Mouse (Mus musculus) hindbrain, embryonic 11.5 days (tissue): ENCODE results near the gene Sec24b. TPM values are rescaled to one million over a fixed set of nuclear protein-coding genes. Genes with fewer than 3 reads are reported as not detected.

Source experiments
- ATAC-seq: fragments of 200-750 bp; cut with Nextera tagmentation; 2 replicates; pipeline ENCODE4 v1.8.0; 2017; ENCODE audit warnings: mild to moderate bottlenecking, moderate TSS enrichment, moderate library complexity; ENCODE audit not compliant: low FRiP score
- DNase-seq: peaks from one replicate; pipeline ENCODE4 v3.0.0-alpha.2; 2015; ENCODE audit warnings: low spot score
- H3K27ac ChIP-seq: fragments of 300-500 bp; sonication (generic); 2 replicates; pipeline ENCODE4 v1.5.1; 2014; ENCODE audit warnings: mild to moderate bottlenecking, low read depth, low read length
- H3K27me3 ChIP-seq: fragments of 300-500 bp; sonication (generic); 2 replicates; pipeline ENCODE4 v1.6.1; 2014; ENCODE audit warnings: mild to moderate bottlenecking, low read length, moderate library complexity, mixed read lengths; ENCODE audit not compliant: control insufficient read depth, insufficient read depth
- H3K36me3 ChIP-seq: fragments of 300-500 bp; sonication (generic); 2 replicates; pipeline ENCODE4 v1.6.1; 2014; ENCODE audit warnings: mild to moderate bottlenecking, low read length, moderate library complexity, mixed read lengths; ENCODE audit not compliant: control insufficient read depth, insufficient read depth
- H3K4me1 ChIP-seq: fragments of 300-500 bp; sonication (generic); replicated peaks from 2 replicates; pipeline ENCODE4 v1.6.1; 2014; ENCODE audit warnings: low read length, mixed read lengths; ENCODE audit not compliant: control insufficient read depth, insufficient read depth
- H3K4me2 ChIP-seq: fragments of 300-500 bp; sonication (generic); replicated peaks from 2 replicates; pipeline ENCODE4 v1.6.1; 2014; ENCODE audit warnings: mild to moderate bottlenecking, low read depth, low read length
- H3K4me3 ChIP-seq: fragments of 300-500 bp; sonication (generic); 2 replicates; pipeline ENCODE4 v1.5.1; 2014; ENCODE audit warnings: low read depth, low read length
- H3K9ac ChIP-seq: fragments of 300-500 bp; sonication (generic); 2 replicates; pipeline ENCODE4 v1.6.1; 2014; ENCODE audit warnings: low read depth, low read length
- H3K9me3 ChIP-seq: fragments of 300-500 bp; sonication (generic); 2 replicates; pipeline ENCODE4 v1.6.1; 2016; ENCODE audit warnings: low read length; ENCODE audit not compliant: control insufficient read depth
- WGBS: fragments of 180-500 bp; shearing (Covaris S2); extraction: QIAGEN DNeasy Blood & Tissue Kit; methylation state at CpG from one replicate; pipeline ENCODE4 v1.1.7; 2014; 5-methylcytosine and 5-hydroxymethylcytosine counted together
- polyA plus RNA-seq: library from polyadenylated mRNA; unstranded; fragments of >200 nt; fragmentation: Nextera tagmentation; extraction: Ambion mirVana; gene quantifications from 2 replicates; pipeline ENCODE4 v1.2.1, GENCODE M21; 2014

The Sec24b gene
- polyA plus RNA-seq, 1 experiment from 2014 or later, result 29.9 TPM

- Histone ChIP-seq H3K27ac (no peak overlapping the region), H3K4me2 (no peak overlapping the region), H3K9me3 (no peaks in the 10 kb centered on the region), H3K36me3 (peaks cover 6% of the 10 kb centered on the region), H3K4me3 (no peak overlapping the region), H3K4me1 (no peaks in the 10 kb centered on the region), H3K27me3 (no peaks in the 10 kb centered on the region), H3K9ac (no peak overlapping the region)
- WGBS, result 92% methylated on average over 11 of the region's 11 CpGs
- DNase-seq (no peak), ATAC-seq (no peak)
Observed at GRCm38 (mm10) chr3:130000926-130001325, 60.4 kb downstream of the Sec24b start.

- WGBS, result 91% methylated on average over 6 of the region's 6 CpGs
- Histone ChIP-seq H3K4me2 (no peak overlapping the region), H3K27ac (no peak overlapping the region), H3K36me3 (peaks cover 6% of the 10 kb centered on the region), H3K27me3 (no peaks in the 10 kb centered on the region), H3K9me3 (no peaks in the 10 kb centered on the region), H3K9ac (no peak overlapping the region), H3K4me1 (no peaks in the 10 kb centered on the region), H3K4me3 (no peak overlapping the region)
- DNase-seq (no peak), ATAC-seq (no peak)
Observed at GRCm38 (mm10) chr3:129998526-129998925, 62.8 kb downstream of the Sec24b start.

- no peaks in the 10 kb centered on the region for H3K27me3 ChIP-seq
- no peak overlapping the region for H3K4me3 ChIP-seq
- H3K4me1 ChIP-seq, result no peaks in the 10 kb centered on the region
- ATAC-seq (no peak), DNase-seq (no peak)
- H3K9ac ChIP-seq, result no peak overlapping the region
- H3K36me3 ChIP-seq, result peaks cover 3% of the 10 kb centered on the region
- H3K4me2 ChIP-seq, result no peak overlapping the region
- H3K27ac ChIP-seq, result no peak overlapping the region
- no peaks in the 10 kb centered on the region for H3K9me3 ChIP-seq
- WGBS, result 91% methylated on average over 7 of the region's 7 CpGs
Observed at GRCm38 (mm10) chr3:129998001-129998400, 63.4 kb downstream of the Sec24b start.

GRCm38 (mm10) chr3:129997324-129997723 lies 64.0 kb downstream of the Sec24b start:
- WGBS, result 86% methylated on average over 3 of the region's 3 CpGs
- no peak overlapping the region for H3K9ac ChIP-seq
- no peak for DNase-seq
- no peaks in the 10 kb centered on the region for H3K9me3 ChIP-seq
- no peaks in the 10 kb centered on the region for H3K27me3 ChIP-seq
- H3K4me3 ChIP-seq, result no peak overlapping the region
- no peaks in the 10 kb centered on the region for H3K4me1 ChIP-seq
- no peak overlapping the region for H3K4me2 ChIP-seq
- H3K36me3 ChIP-seq, result no peaks in the 10 kb centered on the region; the same call in 1 of the 2 replicates
- no peak overlapping the region for H3K27ac ChIP-seq
- no peak for ATAC-seq

- no peaks in the 10 kb centered on the region for H3K9me3 ChIP-seq
- DNase-seq (no peak), ATAC-seq (no peak)
- WGBS, result 94% methylated on average over 13 of the region's 13 CpGs
- H3K4me2 ChIP-seq, result no peak overlapping the region
- no peaks in the 10 kb centered on the region for H3K4me1 ChIP-seq
- peaks cover 14% of the 10 kb centered on the region; the same call in 1 of the 2 replicates for H3K36me3 ChIP-seq
- H3K27ac ChIP-seq, result no peak overlapping the region
- H3K27me3 ChIP-seq, result no peaks in the 10 kb centered on the region
- H3K9ac ChIP-seq, result no peak overlapping the region
- no peak overlapping the region for H3K4me3 ChIP-seq
Observed at GRCm38 (mm10) chr3:129987297-129987696, 74.1 kb downstream of the Sec24b start.

GRCm38 (mm10) chr3:129985335-129985734 lies 76.0 kb downstream of the Sec24b start:
- peaks cover 14% of the 10 kb centered on the region; the same call in 1 of the 2 replicates for H3K36me3 ChIP-seq
- WGBS, result 93% methylated on average over 4 of the region's 4 CpGs

GRCm38 (mm10) chr3:129984797-129985196 lies 76.6 kb downstream of the Sec24b start:
- no peak overlapping the region for H3K27ac ChIP-seq
- DNase-seq (no peak), ATAC-seq (no peak)
- H3K9me3 ChIP-seq, result no peaks in the 10 kb centered on the region
- no peaks in the 10 kb centered on the region for H3K27me3 ChIP-seq
- H3K4me3 ChIP-seq, result no peak overlapping the region
- H3K36me3 ChIP-seq, result peaks cover 14% of the 10 kb centered on the region; the same call in 1 of the 2 replicates
- no peak overlapping the region for H3K9ac ChIP-seq
- no peaks in the 10 kb centered on the region for H3K4me1 ChIP-seq
- no peak overlapping the region for H3K4me2 ChIP-seq
- 95% methylated on average over 5 of the region's 5 CpGs for WGBS

More at GRCm38 (mm10) chr3:129985335-129985734, 76.0 kb downstream of the Sec24b start:
- Histone ChIP-seq H3K27ac (no peak overlapping the region), H3K4me1 (no peaks in the 10 kb centered on the region), H3K27me3 (no peaks in the 10 kb centered on the region), H3K9me3 (no peaks in the 10 kb centered on the region), H3K4me3 (no peak overlapping the region), H3K9ac (no peak overlapping the region), H3K4me2 (no peak overlapping the region)
- ATAC-seq (no peak), DNase-seq (no peak)

GRCm38 (mm10) chr3:129982271-129982670 lies 79.1 kb downstream of the Sec24b start:
- Histone ChIP-seq H3K36me3 (peaks cover 7% of the 10 kb centered on the region; the same call in 1 of the 2 replicates), H3K9me3 (no peaks in the 10 kb centered on the region)

GRCm38 (mm10) chr3:129981756-129982155 lies 79.6 kb downstream of the Sec24b start:
- DNase-seq (no peak), ATAC-seq (no peak)
- WGBS, result 91% methylated on average over 11 of the region's 11 CpGs
- Histone ChIP-seq H3K36me3 (0 out of 2 replicates have a peak, but pooled peaks cover 5% of the 10 kb centered on the region), H3K9ac (no peak overlapping the region), H3K27ac (no peak overlapping the region), H3K9me3 (no peaks in the 10 kb centered on the region), H3K4me1 (no peaks in the 10 kb centered on the region), H3K4me2 (no peak overlapping the region), H3K4me3 (no peak overlapping the region), H3K27me3 (no peaks in the 10 kb centered on the region)

More at GRCm38 (mm10) chr3:129982271-129982670, 79.1 kb downstream of the Sec24b start:
- H3K27me3 ChIP-seq, result no peaks in the 10 kb centered on the region
- H3K4me1 ChIP-seq, result no peaks in the 10 kb centered on the region
- no peak for ATAC-seq
- WGBS, result 77% methylated on average over 5 of the region's 5 CpGs
- DNase-seq, result no peak
- H3K9ac ChIP-seq, result no peak overlapping the region
- H3K4me2 ChIP-seq, result no peak overlapping the region
- no peak overlapping the region for H3K4me3 ChIP-seq
- no peak overlapping the region for H3K27ac ChIP-seq
